Mouse (Mus musculus) fibroblast of lung, adult 2 months (primary cell): ENCODE measurements at regions not wholly inside any gene's neighbourhood (a gene's known extent, or its start where the extent isn't known, plus 50 kb on each side); places are given as distances from the start of the nearest gene placed in this dataset.

ENCODE experiments used
- DNase-seq: peaks from one replicate; pipeline ENCODE4 v3.0.0-alpha.2; 2011; ENCODE audit warnings: low read depth

GRCm38 (mm10) chr2:46678366-46678765 is 1561.2 kb upstream of the Zeb2 start:
- DNase-seq = peak; percentile 32

GRCm38 (mm10) chr2:46669517-46670291 is 1552.5 kb upstream of the Zeb2 start:
- DNase-seq = no peak

- no peak for DNase-seq
Observed at GRCm38 (mm10) chr2:46666990-46667337, 1549.8 kb upstream of the Zeb2 start.

GRCm38 (mm10) chr2:46666084-46666989 is 1549.1 kb upstream of the Zeb2 start:
- DNase-seq = no peak

- DNase-seq = no peak
Observed at GRCm38 (mm10) chr2:46661876-46662275, 1544.7 kb upstream of the Zeb2 start.

- DNase-seq = no peak
Observed at GRCm38 (mm10) chr2:46660577-46660976, 1543.4 kb upstream of the Zeb2 start.

GRCm38 (mm10) chr2:46655289-46655688 is 1538.1 kb upstream of the Zeb2 start:
- peak; percentile 10 for DNase-seq

- peak; percentile 36 for DNase-seq
Observed at GRCm38 (mm10) chr2:46652616-46653015, 1535.4 kb upstream of the Zeb2 start.

GRCm38 (mm10) chr2:46646366-46646765 is 1529.2 kb upstream of the Zeb2 start:
- no peak for DNase-seq

GRCm38 (mm10) chr2:46609217-46609616 is 1492.0 kb upstream of the Zeb2 start:
- no peak for DNase-seq

- DNase-seq = peak; percentile 36
Observed at GRCm38 (mm10) chr2:46581773-46582172, 1464.6 kb upstream of the Zeb2 start.

- peak; percentile 16 for DNase-seq
Observed at GRCm38 (mm10) chr2:46570416-46570815, 1453.2 kb upstream of the Zeb2 start.

- DNase-seq = no peak
Observed at GRCm38 (mm10) chr2:46533395-46533794, 1416.2 kb upstream of the Zeb2 start.

- DNase-seq = no peak
Observed at GRCm38 (mm10) chr2:46530686-46531085, 1413.5 kb upstream of the Zeb2 start.

GRCm38 (mm10) chr2:46525223-46525622 is 1408.0 kb upstream of the Zeb2 start:
- DNase-seq = no peak

- no peak for DNase-seq
Observed at GRCm38 (mm10) chr2:46524625-46525024, 1407.4 kb upstream of the Zeb2 start.

GRCm38 (mm10) chr2:46521147-46521965 is 1404.2 kb upstream of the Zeb2 start:
- DNase-seq = peak; percentile 45

- no peak for DNase-seq
Observed at GRCm38 (mm10) chr2:46512237-46513028, 1395.2 kb upstream of the Zeb2 start.

- no peak for DNase-seq
Observed at GRCm38 (mm10) chr2:46506951-46507350, 1389.8 kb upstream of the Zeb2 start.

- DNase-seq = no peak
Observed at GRCm38 (mm10) chr2:46503074-46503473, 1385.9 kb upstream of the Zeb2 start.

GRCm38 (mm10) chr2:46492299-46492698 is 1375.1 kb upstream of the Zeb2 start:
- no peak for DNase-seq
